Mouse (Mus musculus) cerebellum, adult 2 months (tissue): ENCODE results near the gene Cyp4f18.
"Not testable (repeated sequence)": the region's sequence is repeated elsewhere in the genome, so short reads cannot be mapped to it uniquely, and the experiment has no call there.

Source experiments
- CTCF ChIP-seq: fragments of 200-500 bp; IDR thresholded peaks from 2 replicates; pipeline ENCODE4 v1.5.1; 2011; ENCODE audit warnings: low read depth, mild to moderate bottlenecking, control low read depth, low read length, moderate library complexity, borderline replicate concordance; ENCODE audit not compliant: insufficient read depth
- POLR2A ChIP-seq: fragments of 200-500 bp; IDR thresholded peaks from 2 replicates; pipeline ENCODE4 v1.6.1; 2011; ENCODE audit warnings: low read length, control low read depth, borderline replicate concordance; ENCODE audit not compliant: insufficient read depth

DNA sequence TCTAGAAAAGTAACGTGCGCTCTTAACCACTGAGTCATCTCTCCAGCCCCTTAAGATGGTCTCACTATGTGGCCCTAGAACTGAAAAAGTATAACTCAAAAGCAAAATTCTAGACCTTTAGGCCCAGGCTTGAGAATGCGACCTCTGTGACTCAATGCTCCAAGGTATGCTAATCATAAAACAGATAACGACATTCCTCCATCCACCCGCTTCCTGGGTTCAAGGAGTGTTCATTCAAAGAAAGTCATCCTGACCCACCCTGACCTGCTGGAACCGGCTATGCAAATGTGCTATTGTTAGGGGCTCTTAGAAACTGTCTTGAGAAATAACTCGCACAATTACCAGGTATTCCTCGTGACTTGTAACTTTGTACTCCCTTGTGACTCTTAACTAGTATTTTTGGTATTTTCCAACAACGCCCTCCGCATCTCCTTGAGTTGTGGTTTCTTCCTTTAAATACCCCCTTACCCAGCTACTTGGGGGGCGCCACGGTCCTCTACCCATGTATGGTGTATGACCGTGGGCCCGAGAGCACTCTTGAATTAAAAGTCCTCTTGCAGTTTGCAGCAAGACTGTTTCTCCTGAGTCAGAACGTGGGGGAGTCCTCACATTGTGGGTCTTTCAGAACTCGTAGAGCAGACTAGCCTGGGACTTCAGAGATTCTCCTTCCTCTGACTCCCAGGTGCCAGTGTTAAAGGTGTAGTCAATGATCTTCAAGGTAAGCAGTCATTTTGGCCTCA lies 56.3 kb downstream of the Cyp4f18 start:
- TF ChIP-seq CTCF, POLR2A: not testable (repeated sequence)
